8 mouse cellular contexts compared by ENCODE assay signal in genomic region chr5:151189789-151190378, GRCm38 (mm10). TPM values are rescaled to one million over a fixed set of nuclear protein-coding genes. Genes with fewer than 3 reads are reported as not detected.
DNase-seq lines count a peak whose midpoint lies in the region; ATAC-seq and TF ChIP-seq lines count a peak whose summit lies in the region.

No protein-coding gene starts in this region.

- no peak for TF ChIP-seq CTCF in brain, embryonic 14.5 days (IDR thresholded peaks at IDR 0.05; ENCODE audit: borderline replicate concordance, extremely low read depth, insufficient read depth, insufficient read length)

- H3K27me3 ChIP-seq in hindbrain, embryonic 12.5 days: peaks cover 7% of the 10 kb centered on the region

- peak; percentile 90 for ATAC-seq in hindbrain, embryonic 12.5 days (ENCODE audit: low FRiP score)
- no peak for ATAC-seq in activated CD4-positive, CD25-positive, alpha-beta regulatory T cell, adult 4 months

- H3K9me3 ChIP-seq in ES-E14 (ENCODE audit: control insufficient read depth, insufficient read depth, low read depth, low read length): no peaks in the 10 kb centered on the region
- H3K9me3 ChIP-seq in hindbrain, embryonic 12.5 days (replicated peaks): no peaks in the 10 kb centered on the region

- H3K4me1 ChIP-seq in ES-E14 (ENCODE audit: control insufficient read depth in 2 of 2, insufficient read depth in 2 of 2, low read length in 2 of 2, poor library complexity in 1 of 2): 0 out of 4 replicates have a peak, but pooled peaks cover 0 to 2% of the 10 kb centered on the region in 2 experiments
- peaks cover 6% of the 10 kb centered on the region; the same call in 1 of the 2 replicates for H3K4me1 ChIP-seq in hindbrain, embryonic 12.5 days

- no peaks in the 10 kb centered on the region for H3K36me3 ChIP-seq in ES-E14 (ENCODE audit: control insufficient read depth, insufficient read depth, low read length, poor library complexity, severe bottlenecking)
- no peaks in the 10 kb centered on the region for H3K36me3 ChIP-seq in hindbrain, embryonic 12.5 days

- peak overlapping the region; percentile 56 to 79 for H3K4me3 ChIP-seq in ES-E14 (ENCODE audit: insufficient read depth in 1 of 2, low read depth in 1 of 2, low read length in 2 of 2, poor library complexity in 1 of 2, severe bottlenecking in 1 of 2)
- H3K4me3 ChIP-seq in hindbrain, embryonic 12.5 days: peak overlapping the region; percentile 51

- peak; percentile 56 for DNase-seq in ES-E14 (ENCODE audit: low read depth, low spot score)
- peak; percentile 83 for DNase-seq in brain, embryonic 14.5 days (ENCODE audit: low read depth)
- DNase-seq in frontal cortex, postnatal 36 days (ENCODE audit: low spot score in 2 of 2): peak; percentile 34 to 44
- peak; percentile 34 to 37 for DNase-seq in layer of hippocampus, postnatal 36 days
- DNase-seq in lung, postnatal 36 days: peak; percentile 87
- DNase-seq in right cerebral cortex, adult 18-20 months: peak; percentile 41

- H3K4me2 ChIP-seq in hindbrain, embryonic 12.5 days (replicated peaks): peak overlapping the region; percentile 87

- no peak overlapping the region for H3K27ac ChIP-seq in ES-E14 (ENCODE audit: insufficient read depth, low read depth, low read length, poor library complexity, severe bottlenecking)
- no peak overlapping the region for H3K27ac ChIP-seq in hindbrain, embryonic 12.5 days

- in situ Hi-C loops in ES-E14 (cut with MboI; ENCODE audit: low sequenced_read_pairs in 2 of 2, unreplicated experiment in 2 of 2): no loop called here

- no peak for TF ChIP-seq POLR2A in brain, embryonic 14.5 days (IDR thresholded peaks at IDR 0.05; ENCODE audit: borderline replicate concordance, extremely low read depth, insufficient read depth, insufficient read length, poor library complexity, severe bottlenecking)

- 2% methylated on average over 27 of the region's 27 CpGs for WGBS in hindbrain, embryonic 12.5 days

- peak overlapping the region; percentile 57 for H3K9ac ChIP-seq in ES-E14 (ENCODE audit: insufficient read depth, low read depth, low read length, poor library complexity, severe bottlenecking)
- H3K9ac ChIP-seq in hindbrain, embryonic 12.5 days: peak overlapping the region; percentile 56

TF ChIP-seq in ES-E14, 5 proteins besides CTCF, POLR2A, EP300 and RAD21:
- TF ChIP-seq CHD2 (IDR thresholded peaks at IDR 0.05; ENCODE audit: low read depth, low read length) (no peak), HCFC1 (IDR thresholded peaks at IDR 0.05; ENCODE audit: borderline replicate concordance, insufficient read depth, low read length) (no peak), ZC3H11A (IDR thresholded peaks at IDR 0.05; ENCODE audit: borderline replicate concordance, low read depth, low read length) (no peak), ZNF384 (IDR thresholded peaks at IDR 0.05; ENCODE audit: low read depth, low read length) (no peak), MAFK (IDR thresholded peaks at IDR 0.05; ENCODE audit: insufficient read depth, low read depth, low read length) (no peak)

RNA-seq across cellular contexts. Expression of gene Stard13, which starts 43.8 kb away (rescaled TPM):
- 6.7 and 6.8 TPM in 2 replicates for total RNA-seq in ES-E14 (2012; rRNA removed)
- polyA plus RNA-seq in brain, embryonic 14.5 days (2012; rRNA removed): 3.1 and 6.6 TPM in 2 replicates
- 6.5 and 7.3 TPM in 2 replicates for polyA plus RNA-seq in hindbrain, embryonic 12.5 days (2016; fragmentation: Nextera tagmentation; extraction: Ambion mirVana)
- total RNA-seq in layer of hippocampus, postnatal 36 days (2021): 10 to 100 TPM; 15.5 to 22.0 TPM
- not detected for polyA plus RNA-seq in activated CD4-positive, CD25-positive, alpha-beta regulatory T cell, adult 4 months (2017; shearing (Covaris generic))

Comparison
In these comparisons a context has a peak if more than half of its experiments do, and no peak if none do; other contexts are left out.
1. DNase-seq: peak in every context shown above with its lines; median percentile 87 in lung, postnatal 36 days; 83 in brain, embryonic 14.5 days; 56 in ES-E14; 41 in right cerebral cortex, adult 18-20 months; 39 in frontal cortex, postnatal 36 days; 36 in layer of hippocampus, postnatal 36 days.